Mouse (Mus musculus): ENCODE data around the gene Ect2.

GRCm38 (mm10) chr3:27102965-27103364, 50.7 kb downstream of the Ect2 start:
- TF ChIP-seq CTCF (IDR thresholded peaks at IDR 0.05; ENCODE audit: low read depth, low read length) (no peak), POLR2A (IDR thresholded peaks at IDR 0.05; ENCODE audit: insufficient read depth, low read length) (no peak)

All from ES-Bruce4 (cell line).